Mouse (Mus musculus): ENCODE data around the gene Gsk3a.

DNA sequence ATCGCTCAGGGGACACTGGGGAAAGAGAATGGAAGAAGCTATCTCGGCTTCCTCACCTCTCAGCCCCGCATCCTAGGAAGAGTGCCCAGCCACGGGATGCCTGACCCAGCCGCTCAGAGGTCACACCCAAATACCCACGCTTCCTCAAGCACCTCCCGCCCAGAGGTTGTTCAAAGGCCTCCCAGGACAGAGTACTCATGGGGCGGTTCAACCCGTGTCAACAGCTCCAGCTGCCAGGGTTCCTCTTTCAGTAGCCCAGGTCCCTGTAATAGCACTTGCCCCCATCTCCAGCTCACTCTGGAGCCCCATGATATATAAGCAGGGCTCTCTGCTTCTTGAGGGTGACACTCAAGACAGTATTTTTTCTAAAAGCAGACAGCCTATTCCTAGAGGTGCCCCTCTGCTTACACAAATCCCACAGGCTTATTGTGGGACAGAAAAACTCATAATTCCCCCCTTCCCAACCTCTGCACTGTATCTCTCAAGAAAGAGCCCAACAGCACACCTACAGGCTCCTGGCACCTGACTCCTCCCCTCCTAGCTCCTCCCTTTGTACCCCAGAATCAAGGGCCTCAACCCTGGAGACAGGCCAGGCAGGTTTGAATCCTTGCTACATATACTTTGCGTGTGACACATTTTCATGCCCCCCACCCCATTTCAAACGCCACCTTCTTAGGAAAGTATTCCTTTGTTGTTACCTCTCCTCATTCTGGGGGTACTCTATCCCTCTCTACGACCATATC, 19.8 kb downstream of the Gsk3a start:
- TF ChIP-seq CTCF (IDR thresholded peaks at IDR 0.05; ENCODE audit: low read depth, low read length) (no peak), POLR2A (IDR thresholded peaks at IDR 0.05; ENCODE audit: insufficient read depth, low read length) (no peak)
